8 mouse cellular contexts compared by ENCODE assay signal in the genomic region with DNA sequence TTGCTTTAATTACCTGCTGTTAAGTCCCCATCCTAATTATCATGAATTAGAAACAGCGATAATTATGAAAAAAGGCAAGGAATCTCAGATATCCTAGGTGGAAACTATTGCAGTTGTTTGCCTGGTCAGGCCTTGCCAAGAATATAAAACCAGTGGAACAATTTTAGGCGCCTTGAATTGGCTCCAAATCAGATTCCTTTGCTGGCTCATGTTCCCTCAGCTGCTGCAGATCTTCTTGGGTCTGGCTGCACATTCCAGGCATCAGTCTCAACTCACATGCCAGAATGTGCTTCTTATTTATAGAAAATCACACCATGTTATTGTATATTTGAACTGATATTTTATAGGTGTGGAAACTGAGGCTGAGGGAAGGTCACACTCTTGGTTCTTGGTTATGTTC.
DNase-seq lines count a peak whose midpoint lies in the region; ATAC-seq and TF ChIP-seq lines count a peak whose summit lies in the region.

No protein-coding gene starts in this region.

- no peak for ATAC-seq in hindbrain, postnatal 0 days
- no peak for ATAC-seq in granulocyte monocyte progenitor cell, adult 5-6 weeks (replicated peaks; ENCODE audit: poor library complexity, severe bottlenecking)

- no peaks in the 10 kb centered on the region for H3K9me3 ChIP-seq in hindbrain, postnatal 0 days (ENCODE audit: low read length)

- WGBS in hindbrain, postnatal 0 days = 57% methylated on average over 2 of the region's 2 CpGs

- no peaks in the 10 kb centered on the region for H3K27me3 ChIP-seq in hindbrain, postnatal 0 days (ENCODE audit: insufficient read depth, low read length)

- DNase-seq in layer of hippocampus, adult 18-20 months (ENCODE audit: low spot score in 2 of 2) = peak; percentile 27 to 56
- DNase-seq in layer of hippocampus, postnatal 25 days (ENCODE audit: extremely low spot score in 1 of 2, low spot score in 1 of 2) = no peak
- DNase-seq in gastrocnemius, adult 2 months = peak; percentile 56
- peak; percentile 54 for DNase-seq in kidney, adult 9 months
- peak; percentile 51 for DNase-seq in lung, postnatal 36 days
- DNase-seq in retina, postnatal 1 day = no peak
- no peak for DNase-seq in hindbrain, postnatal 0 days (ENCODE audit: low spot score)

- H3K4me3 ChIP-seq in gastrocnemius, adult 2 months = peak overlapping the region; percentile 25
- no peak overlapping the region for H3K4me3 ChIP-seq in hindbrain, postnatal 0 days (ENCODE audit: low read length)

- 0 out of 2 replicates have a peak, but pooled peaks cover 7% of the 10 kb centered on the region for H3K4me1 ChIP-seq in hindbrain, postnatal 0 days (ENCODE audit: insufficient read depth, low read length)

- H3K27ac ChIP-seq in gastrocnemius, adult 2 months = peak overlapping the region; percentile 73
- no peak overlapping the region for H3K27ac ChIP-seq in hindbrain, postnatal 0 days

- no peak overlapping the region for H3K9ac ChIP-seq in hindbrain, postnatal 0 days (replicated peaks; ENCODE audit: low read length)

- no peak for TF ChIP-seq CTCF in gastrocnemius, adult 2 months (IDR thresholded peaks at IDR 0.05)
- no peak for TF ChIP-seq CTCF in hindbrain, postnatal 0 days (IDR thresholded peaks at IDR 0.05; ENCODE audit: low read depth)

- H3K36me3 ChIP-seq in hindbrain, postnatal 0 days (ENCODE audit: insufficient read depth, low read length) = no peaks in the 10 kb centered on the region

- intact Hi-C loops in gastrocnemius, adult 2 months (cut with DNase I) = loop anchor here (5.0 kb wide), 1 partner anchor 73 kb away; a partner anchor contains a TSS

- no peak overlapping the region for H3K4me2 ChIP-seq in hindbrain, postnatal 0 days (ENCODE audit: low read depth, low read length)

Comparison
In these comparisons a context has a peak if more than half of its experiments do, and no peak if none do; other contexts are left out.
1. DNase-seq: peak in layer of hippocampus, adult 18-20 months (2 of 2), gastrocnemius, adult 2 months (single experiment), kidney, adult 9 months (single experiment) and lung, postnatal 36 days (single experiment); none in layer of hippocampus, postnatal 25 days (0 of 2), retina, postnatal 1 day (single experiment) and hindbrain, postnatal 0 days (single experiment).